Mouse (Mus musculus): ENCODE measurements around the gene Ola1. TPM values are rescaled to one million over a fixed set of nuclear protein-coding genes. Genes with fewer than 3 reads are reported as not detected.

Gene Ola1
- polyA plus RNA-seq, 1 experiment, result 59.7 TPM

DNA sequence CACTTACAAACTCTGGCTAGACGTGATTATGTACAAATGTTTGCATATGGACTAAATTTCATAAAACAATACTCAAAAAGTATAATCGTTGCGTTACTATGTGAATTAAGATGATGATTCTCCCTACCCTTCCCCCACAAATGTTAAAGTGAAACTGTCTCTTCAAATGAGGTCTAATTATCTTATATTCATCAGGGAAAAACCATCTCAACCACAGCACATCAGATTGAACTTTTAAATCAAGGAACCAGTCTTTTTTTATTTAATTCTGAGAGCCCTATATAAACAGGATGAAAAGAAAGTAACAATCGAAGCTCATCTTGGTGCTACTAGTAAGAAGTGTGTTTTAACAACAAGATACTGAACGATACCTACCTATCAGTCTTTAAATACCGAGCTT is 14.4 kb downstream of the Ola1 start:
- Histone ChIP-seq H3K27me3 (ENCODE audit: control insufficient read depth, insufficient read depth, low read length) (no peaks in the 10 kb centered on the region), H3K4me3 (replicated peaks; ENCODE audit: insufficient read depth, low read depth, low read length) (no peak overlapping the region), H3K27ac (ENCODE audit: insufficient read depth, low read length) (no peak overlapping the region), H3K4me1 (ENCODE audit: control insufficient read depth, insufficient read depth, low read length) (no peaks in the 10 kb centered on the region)
- DNase-seq, result no peak
- TF ChIP-seq POLR2A (IDR thresholded peaks at IDR 0.05; ENCODE audit: borderline replicate concordance, insufficient read depth, low read length), result no peak
- no peak for TF ChIP-seq CTCF (IDR thresholded peaks at IDR 0.05; ENCODE audit: borderline replicate concordance, insufficient read depth, low read depth, low read length)
- WGBS, result 91% methylated on average over 6 of the region's 6 CpGs

DNA sequence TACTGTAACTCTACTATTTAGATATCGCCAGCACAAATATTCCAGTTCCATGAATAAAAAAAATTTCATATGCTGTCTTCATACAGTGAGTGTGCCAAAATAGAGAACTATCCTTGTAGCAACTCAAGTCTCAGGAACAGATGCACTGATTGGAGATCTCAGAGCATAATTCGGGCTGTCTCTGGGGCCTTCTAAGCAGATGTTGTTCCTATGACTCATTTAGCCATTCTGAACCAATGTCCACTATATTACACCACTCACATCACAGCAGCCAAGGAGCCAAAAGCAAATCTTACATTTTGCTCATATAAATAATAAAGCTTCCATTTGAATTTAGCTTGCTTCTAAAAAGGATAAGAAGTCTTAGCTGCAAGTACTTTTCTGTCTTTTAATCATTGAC is 30.2 kb downstream of the Ola1 start:
- Histone ChIP-seq H3K4me3 (replicated peaks; ENCODE audit: insufficient read depth, low read depth, low read length) (no peak overlapping the region), H3K4me1 (ENCODE audit: control insufficient read depth, insufficient read depth, low read length) (no peaks in the 10 kb centered on the region), H3K27me3 (ENCODE audit: control insufficient read depth, insufficient read depth, low read length) (no peaks in the 10 kb centered on the region), H3K27ac (ENCODE audit: insufficient read depth, low read length) (no peak overlapping the region)
- 63% methylated on average over 2 of the region's 2 CpGs for WGBS
- DNase-seq, result no peak
- TF ChIP-seq POLR2A (IDR thresholded peaks at IDR 0.05; ENCODE audit: borderline replicate concordance, insufficient read depth, low read length), result no peak
- TF ChIP-seq CTCF (IDR thresholded peaks at IDR 0.05; ENCODE audit: borderline replicate concordance, insufficient read depth, low read depth, low read length), result no peak

DNA sequence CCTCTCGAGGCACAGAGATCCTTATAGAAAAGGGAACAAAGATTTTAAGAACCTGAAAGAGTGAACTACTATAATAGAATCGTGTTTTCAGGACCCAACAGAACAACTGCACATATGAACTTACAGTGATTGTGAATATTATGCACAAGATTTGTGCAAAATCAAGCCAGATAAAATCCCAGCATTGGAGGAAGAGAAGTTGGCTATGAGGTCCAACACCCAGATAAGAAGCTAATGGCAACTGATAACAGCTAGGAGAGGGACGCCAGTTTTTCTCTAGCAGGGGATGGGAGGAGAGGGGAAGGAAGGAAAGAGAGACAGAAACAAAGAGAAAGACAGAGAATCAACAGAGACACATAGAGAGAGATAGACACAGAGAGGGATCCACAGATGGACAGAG is 33.5 kb downstream of the Ola1 start:
- Histone ChIP-seq H3K4me1 (ENCODE audit: control insufficient read depth, insufficient read depth, low read length) (no peaks in the 10 kb centered on the region), H3K27me3 (ENCODE audit: control insufficient read depth, insufficient read depth, low read length) (no peaks in the 10 kb centered on the region), H3K27ac (ENCODE audit: insufficient read depth, low read length) (no peak overlapping the region), H3K4me3 (replicated peaks; ENCODE audit: insufficient read depth, low read depth, low read length) (no peak overlapping the region)
- no peak for DNase-seq
- TF ChIP-seq POLR2A (IDR thresholded peaks at IDR 0.05; ENCODE audit: borderline replicate concordance, insufficient read depth, low read length) (no peak), CTCF (IDR thresholded peaks at IDR 0.05; ENCODE audit: borderline replicate concordance, insufficient read depth, low read depth, low read length) (no peak)
- 89% methylated on average over 3 of the region's 3 CpGs for WGBS

DNA sequence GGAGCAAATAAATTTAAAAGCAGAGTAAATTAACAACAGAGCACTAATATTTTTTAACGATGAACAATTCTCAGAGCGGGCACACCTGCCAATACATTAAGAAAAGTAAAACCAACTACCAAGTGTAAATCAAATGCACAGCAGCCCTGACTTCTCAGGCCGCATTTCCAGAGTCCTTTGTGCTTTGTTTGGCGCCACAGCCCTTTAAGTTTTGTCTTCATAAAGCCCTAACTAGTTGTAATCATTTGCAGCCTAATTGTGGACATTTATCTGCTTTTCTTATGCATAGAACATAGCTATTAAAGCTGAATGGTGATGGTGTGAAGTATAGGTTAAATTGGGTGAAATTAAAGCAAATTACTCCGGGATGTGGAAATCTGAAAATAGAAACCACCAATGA is 49.2 kb downstream of the Ola1 start:
- Histone ChIP-seq H3K27ac (ENCODE audit: insufficient read depth, low read length) (no peak overlapping the region), H3K4me3 (replicated peaks; ENCODE audit: insufficient read depth, low read depth, low read length) (no peak overlapping the region), H3K4me1 (ENCODE audit: control insufficient read depth, insufficient read depth, low read length) (no peaks in the 10 kb centered on the region), H3K27me3 (ENCODE audit: control insufficient read depth, insufficient read depth, low read length) (no peaks in the 10 kb centered on the region)
- 93% methylated on average over 5 of the region's 5 CpGs for WGBS
- no peak for DNase-seq
- TF ChIP-seq CTCF (IDR thresholded peaks at IDR 0.05; ENCODE audit: borderline replicate concordance, insufficient read depth, low read depth, low read length), result no peak
- TF ChIP-seq POLR2A (IDR thresholded peaks at IDR 0.05; ENCODE audit: borderline replicate concordance, insufficient read depth, low read length), result no peak

DNA sequence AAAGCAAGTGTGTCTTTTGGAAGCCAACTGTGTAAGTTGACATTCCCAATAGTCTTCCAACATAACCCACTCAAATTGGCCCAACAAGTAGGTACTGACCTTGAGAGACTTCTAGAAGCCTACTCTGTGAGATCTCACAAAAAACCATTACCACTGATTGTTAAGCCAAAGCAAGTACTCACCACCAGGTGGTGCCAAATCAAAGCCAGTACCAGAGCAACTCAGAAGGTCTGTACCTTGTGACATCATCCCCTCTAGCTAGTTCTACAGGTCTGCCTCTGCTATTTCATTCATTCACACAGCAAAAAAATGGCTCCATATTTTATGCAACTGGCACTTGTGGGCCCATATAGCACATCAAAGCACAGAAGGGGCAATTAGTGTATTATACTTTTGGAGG is 51.6 kb downstream of the Ola1 start:
- TF ChIP-seq POLR2A (IDR thresholded peaks at IDR 0.05; ENCODE audit: borderline replicate concordance, insufficient read depth, low read length) (no peak), CTCF (IDR thresholded peaks at IDR 0.05; ENCODE audit: borderline replicate concordance, insufficient read depth, low read depth, low read length) (peak; percentile 36; the same call in 1 of the 2 replicates)
- Histone ChIP-seq H3K27me3 (ENCODE audit: control insufficient read depth, insufficient read depth, low read length) (no peaks in the 10 kb centered on the region), H3K4me1 (ENCODE audit: control insufficient read depth, insufficient read depth, low read length) (no peaks in the 10 kb centered on the region), H3K4me3 (replicated peaks; ENCODE audit: insufficient read depth, low read depth, low read length) (no peak overlapping the region), H3K27ac (ENCODE audit: insufficient read depth, low read length) (no peak overlapping the region)
- DNase-seq, result peak; percentile 17 to 30

DNA sequence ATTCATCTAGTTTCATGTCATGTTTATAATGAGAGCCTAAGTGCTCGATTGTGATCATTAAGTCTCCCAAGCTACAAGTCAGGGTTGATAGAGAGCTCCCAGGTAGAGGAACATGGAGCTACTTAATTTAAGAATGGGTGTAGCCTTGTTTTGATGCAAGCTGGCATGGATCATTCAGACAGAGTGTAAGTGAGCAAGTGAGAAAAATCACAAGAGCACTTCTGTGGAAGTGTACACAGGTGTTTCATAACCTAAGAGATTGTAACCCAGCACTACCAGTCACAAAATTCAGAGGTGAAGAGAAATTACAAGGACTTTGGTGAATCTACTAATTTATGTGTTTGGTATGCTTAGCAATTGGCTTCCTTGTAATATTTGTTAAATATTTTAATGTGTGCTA is 54.1 kb downstream of the Ola1 start:
- Histone ChIP-seq H3K4me1 (ENCODE audit: control insufficient read depth, insufficient read depth, low read length) (no peaks in the 10 kb centered on the region), H3K27me3 (ENCODE audit: control insufficient read depth, insufficient read depth, low read length) (no peaks in the 10 kb centered on the region), H3K4me3 (replicated peaks; ENCODE audit: insufficient read depth, low read depth, low read length) (no peak overlapping the region), H3K27ac (ENCODE audit: insufficient read depth, low read length) (no peak overlapping the region)
- no peak for DNase-seq
- no peak for TF ChIP-seq CTCF (IDR thresholded peaks at IDR 0.05; ENCODE audit: borderline replicate concordance, insufficient read depth, low read depth, low read length)
- no peak for TF ChIP-seq POLR2A (IDR thresholded peaks at IDR 0.05; ENCODE audit: borderline replicate concordance, insufficient read depth, low read length)
- 88% methylated on average over 1 of the region's 1 CpGs for WGBS

DNA sequence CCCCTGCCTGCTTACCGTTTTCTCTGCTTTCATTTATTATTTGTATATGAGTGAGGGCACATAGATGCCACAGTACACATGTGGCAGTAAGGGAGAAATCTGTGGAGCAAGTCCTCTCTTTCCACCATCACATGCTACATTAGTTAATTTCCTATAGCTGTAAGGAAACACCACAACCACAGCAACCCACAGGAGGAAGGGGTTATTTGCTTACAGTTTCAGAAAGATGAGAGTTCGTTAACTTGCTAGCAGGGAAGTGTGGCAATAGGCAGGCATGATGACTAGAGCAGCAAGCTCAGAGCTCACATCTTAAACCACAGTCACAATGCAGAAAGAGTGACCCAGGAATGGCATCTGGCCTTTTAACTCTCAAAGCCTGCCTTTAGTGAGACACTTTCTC is 58.0 kb downstream of the Ola1 start:
- 90% methylated on average over 2 of the region's 2 CpGs for WGBS

DNA sequence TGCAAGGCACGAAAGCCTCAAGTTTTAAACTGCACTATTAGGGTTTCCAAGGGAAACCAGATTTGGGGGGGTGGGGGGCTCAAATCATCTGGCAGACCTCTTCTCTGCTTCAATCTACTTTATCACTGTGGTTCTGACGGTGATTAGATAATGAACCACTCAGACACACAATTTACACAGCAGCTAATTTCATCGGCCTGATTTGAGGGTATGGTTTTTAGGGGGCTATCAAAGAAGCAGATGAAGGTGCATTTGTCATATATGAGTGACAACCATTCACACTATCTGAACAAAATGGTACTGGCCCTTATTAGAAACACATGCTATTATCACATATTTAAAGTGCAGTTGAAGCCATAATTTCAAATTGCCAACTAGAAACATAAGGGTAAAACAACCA is 61.5 kb downstream of the Ola1 start:
- TF ChIP-seq POLR2A (IDR thresholded peaks at IDR 0.05; ENCODE audit: borderline replicate concordance, insufficient read depth, low read length), result no peak
- TF ChIP-seq CTCF (IDR thresholded peaks at IDR 0.05; ENCODE audit: borderline replicate concordance, insufficient read depth, low read depth, low read length), result no peak
- no peak for DNase-seq

More for the DNA sequence above, 58.0 kb downstream of the Ola1 start:
- Histone ChIP-seq H3K4me1 (ENCODE audit: control insufficient read depth, insufficient read depth, low read length) (no peaks in the 10 kb centered on the region), H3K27me3 (ENCODE audit: control insufficient read depth, insufficient read depth, low read length) (no peaks in the 10 kb centered on the region), H3K4me3 (replicated peaks; ENCODE audit: insufficient read depth, low read depth, low read length) (no peak overlapping the region), H3K27ac (ENCODE audit: insufficient read depth, low read length) (no peak overlapping the region)
- TF ChIP-seq CTCF (IDR thresholded peaks at IDR 0.05; ENCODE audit: borderline replicate concordance, insufficient read depth, low read depth, low read length) (no peak), POLR2A (IDR thresholded peaks at IDR 0.05; ENCODE audit: borderline replicate concordance, insufficient read depth, low read length) (no peak)
- DNase-seq, result no peak

More for the DNA sequence above, 61.5 kb downstream of the Ola1 start:
- H3K27ac ChIP-seq (ENCODE audit: insufficient read depth, low read length), result no peak overlapping the region
- no peaks in the 10 kb centered on the region for H3K4me1 ChIP-seq (ENCODE audit: control insufficient read depth, insufficient read depth, low read length)
- H3K27me3 ChIP-seq (ENCODE audit: control insufficient read depth, insufficient read depth, low read length), result no peaks in the 10 kb centered on the region
- 92% methylated on average over 3 of the region's 3 CpGs for WGBS
- H3K4me3 ChIP-seq (replicated peaks; ENCODE audit: insufficient read depth, low read depth, low read length), result no peak overlapping the region

Measured in cerebellum, adult 2 months (tissue).